Mouse (Mus musculus) cerebellum, adult 2 months (tissue): Measurements from ENCODE around the gene Tgfbr3l.

Source experiments
- CTCF ChIP-seq: fragments of 200-500 bp; IDR thresholded peaks from 2 replicates; pipeline ENCODE4 v1.5.1; 2011; ENCODE audit warnings: low read depth, mild to moderate bottlenecking, control low read depth, low read length, moderate library complexity, borderline replicate concordance; ENCODE audit not compliant: insufficient read depth
- POLR2A ChIP-seq: fragments of 200-500 bp; IDR thresholded peaks from 2 replicates; pipeline ENCODE4 v1.6.1; 2011; ENCODE audit warnings: low read length, control low read depth, borderline replicate concordance; ENCODE audit not compliant: insufficient read depth

GRCm38 (mm10) chr8:4259805-4260170, 11.8 kb downstream of the Tgfbr3l start:
- no peak for TF ChIP-seq POLR2A
- no peak for TF ChIP-seq CTCF
